Mouse (Mus musculus) hindbrain, postnatal 0 days (tissue): Measurements from ENCODE around the gene Snrpa1. TPM values are rescaled to one million over a fixed set of nuclear protein-coding genes. Genes with fewer than 3 reads are reported as not detected.
A peak's percentile ranks its signal among the peaks of the same experiment; 100 is the strongest.

Experiments
- ATAC-seq: fragments of 200-750 bp; cut with Nextera tagmentation; 2 replicates; pipeline ENCODE4 v1.8.0; 2017; ENCODE audit warnings: mild to moderate bottlenecking, moderate TSS enrichment, moderate library complexity
- DNase-seq: peaks from one replicate; pipeline ENCODE4 v3.0.0-alpha.2; 2015; ENCODE audit warnings: low spot score
- H3K27ac ChIP-seq: fragments of 300-500 bp; sonication (generic); 2 replicates; pipeline ENCODE4 v1.5.1; 2014; ENCODE audit warnings: mild to moderate bottlenecking
- H3K27me3 ChIP-seq: fragments of 300-500 bp; sonication (generic); 2 replicates; pipeline ENCODE4 v1.6.1; 2014; ENCODE audit warnings: low read length, mixed read lengths; ENCODE audit not compliant: insufficient read depth
- H3K36me3 ChIP-seq: fragments of 300-500 bp; sonication (generic); 2 replicates; pipeline ENCODE4 v1.6.1; 2014; ENCODE audit warnings: low read length, mixed read lengths; ENCODE audit not compliant: insufficient read depth
- H3K4me1 ChIP-seq: fragments of 300-500 bp; sonication (generic); 2 replicates; pipeline ENCODE4 v1.6.1; 2014; ENCODE audit warnings: antibody characterized with exemption, low read length, mixed read lengths; ENCODE audit not compliant: insufficient read depth
- H3K4me2 ChIP-seq: fragments of 300-500 bp; sonication (generic); 2 replicates; pipeline ENCODE4 v1.6.1; 2014; ENCODE audit warnings: low read depth, mild to moderate bottlenecking, low read length, moderate library complexity, mixed read lengths
- H3K4me3 ChIP-seq: fragments of 300-500 bp; sonication (generic); 2 replicates; pipeline ENCODE4 v1.5.1; 2014; ENCODE audit warnings: low read length
- H3K9ac ChIP-seq: fragments of 300-500 bp; sonication (generic); replicated peaks from 2 replicates; pipeline ENCODE4 v1.6.1; 2014; ENCODE audit warnings: mild to moderate bottlenecking, low read length, moderate library complexity, mixed read lengths
- H3K9me3 ChIP-seq: fragments of 300-500 bp; sonication (generic); 2 replicates; pipeline ENCODE4 v1.6.1; 2016; ENCODE audit warnings: low read length, mixed read lengths
- CTCF ChIP-seq: IDR thresholded peaks from 2 replicates; pipeline ENCODE4 v1.5.1; 2016; ENCODE audit warnings: antibody characterized with exemption, control low read depth, low read depth
- WGBS: fragments of 180-500 bp; shearing (Covaris S2); extraction: QIAGEN DNeasy Blood & Tissue Kit; methylation state at CpG from one replicate; pipeline ENCODE4 v1.1.7; 2014; 5-methylcytosine and 5-hydroxymethylcytosine counted together
- polyA plus RNA-seq: library from polyadenylated mRNA; unstranded; fragments of >200 nt; fragmentation: Nextera tagmentation; extraction: Ambion mirVana; gene quantifications from 2 replicates; pipeline ENCODE4 v1.2.1, GENCODE M21; 2015
- total RNA-seq: library from RNA; depleted of rRNA; stranded (reverse); fragments of >200 nt; gene quantifications from 2 replicates; pipeline ENCODE4 v1.2.3, GENCODE M21; 2014

Snrpa1 gene
- total and polyA plus RNA-seq, 2 experiments from 2014 or later, result 26.5 to 119 TPM

- Histone ChIP-seq H3K4me3 (no peak overlapping the region), H3K27ac (no peak overlapping the region), H3K4me2 (no peak overlapping the region), H3K36me3 (peaks cover 40% of the 10 kb centered on the region), H3K9me3 (no peaks in the 10 kb centered on the region), H3K4me1 (no peaks in the 10 kb centered on the region), H3K9ac (no peak overlapping the region), H3K27me3 (no peaks in the 10 kb centered on the region)
- 84% methylated on average over 11 of the region's 11 CpGs for WGBS
- TF ChIP-seq CTCF, result no peak
- no peak for ATAC-seq
- no peak for DNase-seq
Measured at GRCm38 (mm10) chr7:66090676-66091190, 31.9 kb downstream of the Snrpa1 start.

GRCm38 (mm10) chr7:66091553-66091952 is 32.8 kb downstream of the Snrpa1 start:
- DNase-seq (no peak), ATAC-seq (0 out of 2 replicates have a peak, but pooled peaks have one; percentile 22)
- TF ChIP-seq CTCF, result no peak
- 86% methylated on average over 7 of the region's 7 CpGs for WGBS
- peaks cover 38% of the 10 kb centered on the region for H3K36me3 ChIP-seq
- no peaks in the 10 kb centered on the region for H3K27me3 ChIP-seq
- no peak overlapping the region for H3K4me2 ChIP-seq
- H3K27ac ChIP-seq, result no peak overlapping the region
- H3K9ac ChIP-seq, result no peak overlapping the region
- no peaks in the 10 kb centered on the region for H3K9me3 ChIP-seq
- H3K4me3 ChIP-seq, result no peak overlapping the region
- H3K4me1 ChIP-seq, result no peaks in the 10 kb centered on the region

DNA sequence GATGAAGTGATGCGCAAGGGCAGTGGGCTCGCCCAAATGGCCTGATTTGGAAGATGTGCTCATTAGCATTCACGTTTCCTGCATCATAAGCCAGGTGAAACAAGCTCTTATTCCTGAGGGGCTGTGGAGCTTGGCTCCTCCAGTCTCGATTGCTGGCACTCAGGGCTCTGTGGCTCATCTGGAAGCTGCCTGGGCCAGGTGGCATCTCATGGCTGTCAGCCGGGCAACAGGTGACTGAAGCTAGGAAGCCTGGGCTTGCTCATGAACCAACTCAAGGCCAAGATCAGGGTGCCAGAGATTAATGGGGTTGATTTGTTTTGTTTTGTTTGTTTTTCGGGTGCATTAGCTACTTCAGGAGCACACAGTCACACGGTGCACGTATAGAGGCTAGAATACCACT is 33.9 kb downstream of the Snrpa1 start:
- Histone ChIP-seq H3K4me3 (no peak overlapping the region), H3K27me3 (no peaks in the 10 kb centered on the region), H3K4me1 (no peaks in the 10 kb centered on the region), H3K9ac (no peak overlapping the region), H3K4me2 (no peak overlapping the region), H3K27ac (no peak overlapping the region), H3K9me3 (no peaks in the 10 kb centered on the region), H3K36me3 (peaks cover 28% of the 10 kb centered on the region)
- TF ChIP-seq CTCF, result no peak
- no peak for DNase-seq
- no peak for ATAC-seq
- 81% methylated on average over 8 of the region's 8 CpGs for WGBS

DNA sequence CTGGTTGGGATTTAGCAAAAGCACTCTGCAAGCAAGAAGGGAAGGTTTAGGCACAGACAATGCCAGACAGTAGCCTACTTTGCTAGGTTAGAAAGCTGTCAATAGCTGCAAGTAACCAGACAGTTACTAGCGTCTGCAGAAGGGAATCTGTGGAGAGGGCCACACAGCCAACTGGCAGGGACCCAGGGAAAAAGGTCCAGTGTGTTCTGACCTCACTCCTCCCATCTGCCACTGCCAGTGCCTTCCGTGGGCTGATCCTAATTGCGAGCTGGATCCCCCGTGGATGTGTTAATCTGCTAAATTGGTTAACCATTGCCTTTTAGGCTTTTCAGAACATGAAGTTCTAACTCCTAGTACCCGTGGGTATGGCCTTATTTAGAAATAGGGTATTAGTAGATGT is 35.3 kb downstream of the Snrpa1 start:
- Histone ChIP-seq H3K27me3 (no peaks in the 10 kb centered on the region), H3K4me1 (no peaks in the 10 kb centered on the region), H3K4me3 (no peak overlapping the region), H3K36me3 (peaks cover 14% of the 10 kb centered on the region), H3K9ac (no peak overlapping the region), H3K9me3 (no peaks in the 10 kb centered on the region), H3K4me2 (no peak overlapping the region), H3K27ac (no peak overlapping the region)
- WGBS, result 60% methylated on average over 5 of the region's 5 CpGs
- no peak for TF ChIP-seq CTCF
- no peak for ATAC-seq
- DNase-seq, result peak; percentile 29

GRCm38 (mm10) chr7:66098803-66099202 is 40.0 kb downstream of the Snrpa1 start:
- Histone ChIP-seq H3K36me3 (no peaks in the 10 kb centered on the region), H3K9me3 (no peaks in the 10 kb centered on the region), H3K27me3 (no peaks in the 10 kb centered on the region), H3K9ac (no peak overlapping the region), H3K27ac (no peak overlapping the region), H3K4me1 (no peaks in the 10 kb centered on the region), H3K4me2 (no peak overlapping the region), H3K4me3 (no peak overlapping the region)
- WGBS, result 86% methylated on average over 7 of the region's 7 CpGs
- no peak for ATAC-seq
- TF ChIP-seq CTCF, result no peak
- DNase-seq, result no peak

DNA sequence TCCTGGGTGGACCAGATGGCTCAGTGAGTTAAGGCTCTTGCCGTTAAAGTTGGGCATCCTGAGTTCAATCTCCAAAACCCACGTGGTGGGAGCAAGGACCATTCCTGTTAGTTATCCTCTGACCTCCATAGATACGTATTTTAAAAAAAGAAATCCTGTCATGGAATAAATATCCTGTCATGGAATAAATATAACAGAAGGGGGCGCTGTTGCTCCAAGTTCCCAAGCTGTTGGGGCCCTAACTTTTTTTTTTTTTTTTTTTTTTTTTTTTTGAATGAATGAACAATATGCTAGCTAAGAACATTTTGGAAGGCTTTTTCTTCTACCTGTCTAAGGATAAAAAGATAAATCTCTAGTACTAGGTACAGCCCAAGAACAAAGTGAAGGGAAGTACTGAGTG is 43.1 kb downstream of the Snrpa1 start:
- ATAC-seq (no peak), DNase-seq (peak; percentile 79)
- Histone ChIP-seq H3K9ac (no peak overlapping the region), H3K27me3 (no peaks in the 10 kb centered on the region; the same call in 1 of the 2 replicates), H3K9me3 (no peaks in the 10 kb centered on the region), H3K4me3 (no peak overlapping the region), H3K27ac (no peak overlapping the region), H3K4me1 (no peaks in the 10 kb centered on the region), H3K36me3 (no peaks in the 10 kb centered on the region), H3K4me2 (no peak overlapping the region)
- 2% methylated on average over 4 of the region's 4 CpGs for WGBS
- TF ChIP-seq CTCF, result peak; percentile 76

- DNase-seq (no peak), ATAC-seq (no peak)
- no peaks in the 10 kb centered on the region; the same call in 1 of the 2 replicates for H3K27me3 ChIP-seq
- H3K4me1 ChIP-seq, result no peaks in the 10 kb centered on the region
- H3K9ac ChIP-seq, result no peak overlapping the region
- H3K27ac ChIP-seq, result no peak overlapping the region
- no peak for TF ChIP-seq CTCF
- no peak overlapping the region for H3K4me3 ChIP-seq
- no peaks in the 10 kb centered on the region for H3K36me3 ChIP-seq
- 86% methylated on average over 5 of the region's 5 CpGs for WGBS
- no peaks in the 10 kb centered on the region for H3K9me3 ChIP-seq
- no peak overlapping the region for H3K4me2 ChIP-seq
Measured at GRCm38 (mm10) chr7:66104531-66104930, 45.7 kb downstream of the Snrpa1 start.
